Mouse (Mus musculus): Measurements from ENCODE around the gene Fam222b. TPM values are rescaled to one million over a fixed set of nuclear protein-coding genes. Genes with fewer than 3 reads are reported as not detected.

Gene Fam222b
- polyA plus RNA-seq, 1 experiment from 2014 or later: 22.4 TPM

GRCm38 (mm10) chr11:78160171-78160570 is 65.7 kb downstream of the Fam222b start:
- Histone ChIP-seq H3K4me2 (no peak overlapping the region), H3K9me3 (replicated peaks; ENCODE audit: control insufficient read depth, low read length) (no peaks in the 10 kb centered on the region), H3K4me1 (ENCODE audit: control insufficient read depth, insufficient read depth, low read length) (peaks cover 24% of the 10 kb centered on the region), H3K36me3 (ENCODE audit: control insufficient read depth, insufficient read depth, low read length) (peaks cover 37% of the 10 kb centered on the region), H3K4me3 (ENCODE audit: low read depth, low read length) (no peak overlapping the region), H3K9ac (ENCODE audit: low read depth, low read length) (no peak overlapping the region), H3K27ac (ENCODE audit: low read depth, low read length) (no peak overlapping the region), H3K27me3 (ENCODE audit: control insufficient read depth, insufficient read depth, low read length) (no peaks in the 10 kb centered on the region)
- ATAC-seq (replicated peaks; ENCODE audit: insufficient number of reproducible peaks, low FRiP score, low TSS enrichment): no peak
- 83% methylated on average over 18 of the region's 18 CpGs for WGBS (ENCODE audit: insufficient replicate concordance)

GRCm38 (mm10) chr11:78160675-78161074 is 66.2 kb downstream of the Fam222b start:
- ATAC-seq (replicated peaks; ENCODE audit: insufficient number of reproducible peaks, low FRiP score, low TSS enrichment): no peak
- Histone ChIP-seq H3K9ac (ENCODE audit: low read depth, low read length) (no peak overlapping the region; the same call in 1 of the 2 replicates), H3K27me3 (ENCODE audit: control insufficient read depth, insufficient read depth, low read length) (no peaks in the 10 kb centered on the region), H3K4me1 (ENCODE audit: control insufficient read depth, insufficient read depth, low read length) (peaks cover 24% of the 10 kb centered on the region), H3K9me3 (replicated peaks; ENCODE audit: control insufficient read depth, low read length) (no peaks in the 10 kb centered on the region), H3K27ac (ENCODE audit: low read depth, low read length) (no peak overlapping the region), H3K36me3 (ENCODE audit: control insufficient read depth, insufficient read depth, low read length) (peaks cover 37% of the 10 kb centered on the region), H3K4me2 (no peak overlapping the region), H3K4me3 (ENCODE audit: low read depth, low read length) (no peak overlapping the region)
- WGBS (ENCODE audit: insufficient replicate concordance): 93% methylated on average over 3 of the region's 3 CpGs

- Histone ChIP-seq H3K4me3 (ENCODE audit: low read depth, low read length) (no peak overlapping the region), H3K27ac (ENCODE audit: low read depth, low read length) (no peak overlapping the region), H3K36me3 (ENCODE audit: control insufficient read depth, insufficient read depth, low read length) (peaks cover 35% of the 10 kb centered on the region), H3K4me2 (no peak overlapping the region), H3K4me1 (ENCODE audit: control insufficient read depth, insufficient read depth, low read length) (peaks cover 29% of the 10 kb centered on the region), H3K27me3 (ENCODE audit: control insufficient read depth, insufficient read depth, low read length) (no peaks in the 10 kb centered on the region), H3K9me3 (replicated peaks; ENCODE audit: control insufficient read depth, low read length) (no peaks in the 10 kb centered on the region), H3K9ac (ENCODE audit: low read depth, low read length) (no peak overlapping the region)
- no peak for ATAC-seq (replicated peaks; ENCODE audit: insufficient number of reproducible peaks, low FRiP score, low TSS enrichment)
- 86% methylated on average over 14 of the region's 14 CpGs for WGBS (ENCODE audit: insufficient replicate concordance)
Measured at GRCm38 (mm10) chr11:78161169-78161568, 66.7 kb downstream of the Fam222b start.

GRCm38 (mm10) chr11:78161968-78162367 is 67.5 kb downstream of the Fam222b start:
- peaks cover 33% of the 10 kb centered on the region for H3K36me3 ChIP-seq (ENCODE audit: control insufficient read depth, insufficient read depth, low read length)

GRCm38 (mm10) chr11:78162504-78162903 is 68.0 kb downstream of the Fam222b start:
- 73% methylated on average over 6 of the region's 6 CpGs for WGBS (ENCODE audit: insufficient replicate concordance)
- Histone ChIP-seq H3K36me3 (ENCODE audit: control insufficient read depth, insufficient read depth, low read length) (peaks cover 33% of the 10 kb centered on the region), H3K4me3 (ENCODE audit: low read depth, low read length) (0 out of 2 replicates have a peak overlapping the region, but pooled peaks have one; percentile 3)

More at GRCm38 (mm10) chr11:78161968-78162367, 67.5 kb downstream of the Fam222b start:
- Histone ChIP-seq H3K9ac (ENCODE audit: low read depth, low read length) (0 out of 2 replicates have a peak overlapping the region, but pooled peaks have one; percentile 28), H3K27me3 (ENCODE audit: control insufficient read depth, insufficient read depth, low read length) (no peaks in the 10 kb centered on the region), H3K27ac (ENCODE audit: low read depth, low read length) (0 out of 2 replicates have a peak overlapping the region, but pooled peaks have one; percentile 15), H3K4me2 (peak overlapping the region; percentile 96), H3K4me1 (ENCODE audit: control insufficient read depth, insufficient read depth, low read length) (peaks cover 35% of the 10 kb centered on the region), H3K9me3 (replicated peaks; ENCODE audit: control insufficient read depth, low read length) (no peaks in the 10 kb centered on the region), H3K4me3 (ENCODE audit: low read depth, low read length) (0 out of 2 replicates have a peak overlapping the region, but pooled peaks have one; percentile 2)
- WGBS (ENCODE audit: insufficient replicate concordance): 65% methylated on average over 4 of the region's 4 CpGs
- no peak for ATAC-seq (replicated peaks; ENCODE audit: insufficient number of reproducible peaks, low FRiP score, low TSS enrichment)

GRCm38 (mm10) chr11:78163045-78163444 is 68.6 kb downstream of the Fam222b start:
- 72% methylated on average over 2 of the region's 2 CpGs for WGBS (ENCODE audit: insufficient replicate concordance)
- Histone ChIP-seq H3K4me2 (peak overlapping the region; percentile 96), H3K27ac (ENCODE audit: low read depth, low read length) (peak overlapping the region; percentile 97), H3K36me3 (ENCODE audit: control insufficient read depth, insufficient read depth, low read length) (peaks cover 30% of the 10 kb centered on the region), H3K27me3 (ENCODE audit: control insufficient read depth, insufficient read depth, low read length) (no peaks in the 10 kb centered on the region), H3K9ac (ENCODE audit: low read depth, low read length) (peak overlapping the region; percentile 98), H3K4me1 (ENCODE audit: control insufficient read depth, insufficient read depth, low read length) (peaks cover 35% of the 10 kb centered on the region), H3K4me3 (ENCODE audit: low read depth, low read length) (peak overlapping the region; percentile 99), H3K9me3 (replicated peaks; ENCODE audit: control insufficient read depth, low read length) (no peaks in the 10 kb centered on the region)
- ATAC-seq (replicated peaks; ENCODE audit: insufficient number of reproducible peaks, low FRiP score, low TSS enrichment): no peak

More at GRCm38 (mm10) chr11:78162504-78162903, 68.0 kb downstream of the Fam222b start:
- Histone ChIP-seq H3K9me3 (replicated peaks; ENCODE audit: control insufficient read depth, low read length) (no peaks in the 10 kb centered on the region), H3K4me2 (peak overlapping the region; percentile 96), H3K9ac (ENCODE audit: low read depth, low read length) (no peak overlapping the region), H3K27ac (ENCODE audit: low read depth, low read length) (0 out of 2 replicates have a peak overlapping the region, but pooled peaks have one; percentile 15), H3K27me3 (ENCODE audit: control insufficient read depth, insufficient read depth, low read length) (no peaks in the 10 kb centered on the region), H3K4me1 (ENCODE audit: control insufficient read depth, insufficient read depth, low read length) (peaks cover 35% of the 10 kb centered on the region)
- no peak for ATAC-seq (replicated peaks; ENCODE audit: insufficient number of reproducible peaks, low FRiP score, low TSS enrichment)

- 2% methylated on average over 22 of the region's 22 CpGs for WGBS (ENCODE audit: insufficient replicate concordance)
- Histone ChIP-seq H3K9me3 (replicated peaks; ENCODE audit: control insufficient read depth, low read length) (no peaks in the 10 kb centered on the region), H3K9ac (ENCODE audit: low read depth, low read length) (peak overlapping the region; percentile 98), H3K4me3 (ENCODE audit: low read depth, low read length) (peak overlapping the region; percentile 99), H3K36me3 (ENCODE audit: control insufficient read depth, insufficient read depth, low read length) (peaks cover 21% of the 10 kb centered on the region), H3K27ac (ENCODE audit: low read depth, low read length) (peak overlapping the region; percentile 97), H3K27me3 (ENCODE audit: control insufficient read depth, insufficient read depth, low read length) (no peaks in the 10 kb centered on the region), H3K4me1 (ENCODE audit: control insufficient read depth, insufficient read depth, low read length) (peaks cover 35% of the 10 kb centered on the region), H3K4me2 (peak overlapping the region; percentile 96)
- peak; percentile 40 for ATAC-seq (replicated peaks; ENCODE audit: insufficient number of reproducible peaks, low FRiP score, low TSS enrichment)
Measured at GRCm38 (mm10) chr11:78163681-78164603, 69.5 kb downstream of the Fam222b start.

GRCm38 (mm10) chr11:78164604-78164923 is 70.1 kb downstream of the Fam222b start:
- no peaks in the 10 kb centered on the region for H3K9me3 ChIP-seq (replicated peaks; ENCODE audit: control insufficient read depth, low read length)
- peak overlapping the region; percentile 97 for H3K27ac ChIP-seq (ENCODE audit: low read depth, low read length)
- H3K27me3 ChIP-seq (ENCODE audit: control insufficient read depth, insufficient read depth, low read length): no peaks in the 10 kb centered on the region
- ATAC-seq (replicated peaks; ENCODE audit: insufficient number of reproducible peaks, low FRiP score, low TSS enrichment): no peak
- 0% methylated on average over 14 of the region's 14 CpGs for WGBS (ENCODE audit: insufficient replicate concordance)
- peaks cover 18% of the 10 kb centered on the region for H3K36me3 ChIP-seq (ENCODE audit: control insufficient read depth, insufficient read depth, low read length)
- peaks cover 35% of the 10 kb centered on the region for H3K4me1 ChIP-seq (ENCODE audit: control insufficient read depth, insufficient read depth, low read length)
- H3K4me2 ChIP-seq: peak overlapping the region; percentile 96
- peak overlapping the region; percentile 98 for H3K9ac ChIP-seq (ENCODE audit: low read depth, low read length)
- H3K4me3 ChIP-seq (ENCODE audit: low read depth, low read length): peak overlapping the region; percentile 99

All from heart, embryonic 11.5 days (tissue).